Mouse (Mus musculus) effector memory CD4-positive, alpha-beta T cell, adult 7 months (primary cell): ENCODE results near the gene Gpatch11. TPM values are rescaled to one million over a fixed set of nuclear protein-coding genes. Genes with fewer than 3 reads are reported as not detected.

Experiments
- polyA plus RNA-seq: library from polyadenylated mRNA; unstranded; fragments of 100-300 nt; shearing (Covaris generic); gene quantifications from one replicate; pipeline ENCODE4 v1.2.1, GENCODE M21; 2017

Gpatch11 gene
- 46.6 TPM for polyA plus RNA-seq

GRCm38 (mm10) chr17:78834856-78835835, at the start of gene Gpatch11, which contains the start of gene Heatr5b:
Gene Gpatch11 (plus strand): TSS chr17:78835567.
Gene Heatr5b (minus strand): TSS chr17:78835364.

GRCm38 (mm10) chr17:78882401-78883112, 47.2 kb downstream of the Gpatch11 start, which contains the start of gene Eif2ak2:
Gene Eif2ak2 (minus strand): TSS chr17:78882573.

Other genes starting within 250 kb of the Gpatch11 start
- 17.9 TPM for gene Strn, start 98.4 kb upstream of the Gpatch11 start, polyA plus RNA-seq
- gene Heatr5b, start 203 bp upstream of the Gpatch11 start, polyA plus RNA-seq, result 18.2 TPM
- gene Eif2ak2, start 47.0 kb downstream of the Gpatch11 start, polyA plus RNA-seq, result 5.3 TPM
- not detected for gene Sult6b1, start 71.4 kb downstream of the Gpatch11 start, polyA plus RNA-seq
- gene Cebpzos, start 80.9 kb downstream of the Gpatch11 start, polyA plus RNA-seq, result 22.8 TPM
- gene Cebpz, start 101.5 kb downstream of the Gpatch11 start, polyA plus RNA-seq, result 105 TPM
- 20.5 TPM for gene Ndufaf7, start 101.6 kb downstream of the Gpatch11 start, polyA plus RNA-seq
- gene Prkd3, start 185.2 kb downstream of the Gpatch11 start, polyA plus RNA-seq, result 24.4 TPM
- 13.7 TPM for gene Qpct, start 216.3 kb downstream of the Gpatch11 start, polyA plus RNA-seq